Mouse (Mus musculus): ENCODE measurements around the gene Gm21915.

The Gm21915 gene

DNA sequence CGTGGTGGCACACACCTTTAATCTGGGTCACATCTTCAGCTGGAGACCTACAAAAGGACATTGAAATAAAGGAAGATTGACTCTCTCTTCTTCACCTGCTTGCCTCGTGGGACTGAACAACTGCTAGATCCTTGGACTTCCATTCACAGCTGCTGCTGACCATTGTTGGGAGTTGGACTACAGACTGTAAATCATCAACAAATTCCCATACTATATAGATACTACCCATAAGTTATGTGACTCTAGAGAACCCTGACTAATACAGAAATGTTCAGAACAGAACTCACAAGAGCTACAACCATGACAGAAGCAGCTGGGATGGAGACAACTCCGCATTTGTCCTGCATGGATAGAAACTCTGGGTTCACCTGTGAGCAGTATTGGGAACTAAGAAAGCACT lies at the start of gene Gm21915:
Gene Gm21915, plus strand, starts transcription at position 301 of the 400 bp plus-strand sequence.
- DNase-seq (ENCODE audit: low read depth, low spot score), result no peak

DNA sequence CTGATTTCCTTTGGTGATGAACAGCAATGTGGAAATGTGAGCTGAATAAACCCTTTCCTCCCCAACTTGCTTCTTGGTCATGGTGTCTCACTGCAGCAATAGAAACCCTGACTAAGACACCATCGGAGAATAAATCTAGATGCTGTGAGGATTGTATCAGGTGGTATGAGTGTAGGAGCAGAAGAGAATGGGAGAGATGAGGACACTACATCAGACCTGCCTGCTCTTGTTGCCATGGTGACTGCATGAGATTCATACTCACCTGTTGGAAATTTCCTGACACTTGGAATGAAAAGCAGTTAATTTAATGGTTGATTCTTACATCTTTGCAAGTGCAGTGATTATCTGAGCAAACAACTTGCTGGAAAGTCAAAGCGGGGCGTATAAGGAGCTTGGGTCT lies 48.1 kb upstream of the Gm21915 start:
- DNase-seq (ENCODE audit: low read depth, low spot score), result no peak

GRCm38 (mm10) chr9:40622793-40623192 lies 47.6 kb upstream of the Gm21915 start:
- no peak for DNase-seq (ENCODE audit: low read depth, low spot score)

GRCm38 (mm10) chr9:40625341-40625740 lies 45.1 kb upstream of the Gm21915 start:
- no peak for DNase-seq (ENCODE audit: low read depth, low spot score)

- DNase-seq (ENCODE audit: low read depth, low spot score), result no peak
Measured at GRCm38 (mm10) chr9:40626566-40626965, 43.8 kb upstream of the Gm21915 start.

DNA sequence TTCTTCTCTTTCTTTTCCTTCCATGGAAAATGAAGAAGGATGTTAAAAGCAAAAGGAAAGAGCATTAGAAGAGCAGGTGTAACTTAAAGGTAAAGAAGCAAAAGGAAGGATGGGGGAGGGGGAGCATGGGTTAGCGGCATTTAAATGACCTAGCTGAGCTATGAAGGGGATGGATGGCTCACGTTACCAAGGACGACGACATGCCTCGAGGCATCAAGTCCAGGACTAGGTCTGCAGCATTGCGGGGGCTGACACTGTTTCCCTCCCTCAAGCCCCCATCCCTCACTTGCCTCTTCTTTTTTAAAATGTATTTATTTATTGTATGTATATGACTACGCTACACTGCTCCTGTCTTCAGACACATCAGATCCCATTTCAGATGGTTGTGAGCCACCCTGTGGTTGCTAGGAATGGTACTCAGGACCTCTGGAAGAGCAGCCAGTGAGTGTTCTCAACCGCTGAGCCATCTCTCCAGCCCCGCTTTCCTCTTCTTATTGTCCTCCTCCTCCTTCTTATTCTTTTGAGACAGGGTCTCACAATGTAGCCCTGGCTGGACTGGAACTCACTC lies 43.2 kb upstream of the Gm21915 start:
- no peak for DNase-seq (ENCODE audit: low read depth, low spot score)

- peak; percentile 32 for DNase-seq (ENCODE audit: low read depth, low spot score)
Measured at GRCm38 (mm10) chr9:40628130-40629069, 42.0 kb upstream of the Gm21915 start.

DNA sequence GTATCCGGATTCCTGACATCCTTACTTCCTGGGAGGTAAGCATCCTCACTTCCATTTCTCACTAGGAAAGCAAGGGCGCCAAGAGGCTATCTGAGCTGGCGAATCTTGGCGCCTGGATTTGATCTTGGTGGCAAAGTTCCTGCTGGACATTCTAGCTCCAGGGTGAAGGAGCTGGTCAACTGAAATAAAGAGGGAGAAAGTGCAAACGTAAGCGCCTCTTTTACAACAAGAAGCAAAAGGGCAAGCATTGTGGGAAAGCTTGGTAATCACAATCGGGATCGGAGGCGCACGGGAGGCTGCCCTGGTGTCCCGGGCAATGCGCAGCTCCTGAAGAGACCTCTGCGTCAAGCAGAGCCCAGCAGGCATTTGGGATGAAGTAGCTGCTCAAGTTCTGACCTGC lies 41.0 kb upstream of the Gm21915 start:
- DNase-seq (ENCODE audit: low read depth, low spot score), result no peak

DNA sequence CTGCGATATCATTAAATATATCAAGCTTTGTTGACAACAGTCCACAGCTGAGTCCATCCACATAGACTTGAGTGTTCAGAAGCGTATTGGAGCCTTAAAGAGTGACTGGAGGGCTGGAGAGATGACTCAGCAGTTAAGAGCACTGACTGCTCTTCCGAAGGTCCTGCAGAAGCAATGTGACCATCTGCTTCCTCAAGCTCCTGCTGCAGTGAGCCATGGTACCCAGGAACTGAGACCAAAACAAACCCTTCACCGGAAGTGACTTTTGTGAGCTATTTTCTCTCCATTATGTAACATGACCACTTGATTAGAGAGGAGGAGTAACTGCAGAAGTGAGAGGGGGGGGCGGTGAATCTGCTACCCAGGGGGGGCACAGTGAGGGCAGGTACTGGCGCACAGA lies 39.3 kb upstream of the Gm21915 start:
- DNase-seq (ENCODE audit: low read depth, low spot score), result peak; percentile 47

DNA sequence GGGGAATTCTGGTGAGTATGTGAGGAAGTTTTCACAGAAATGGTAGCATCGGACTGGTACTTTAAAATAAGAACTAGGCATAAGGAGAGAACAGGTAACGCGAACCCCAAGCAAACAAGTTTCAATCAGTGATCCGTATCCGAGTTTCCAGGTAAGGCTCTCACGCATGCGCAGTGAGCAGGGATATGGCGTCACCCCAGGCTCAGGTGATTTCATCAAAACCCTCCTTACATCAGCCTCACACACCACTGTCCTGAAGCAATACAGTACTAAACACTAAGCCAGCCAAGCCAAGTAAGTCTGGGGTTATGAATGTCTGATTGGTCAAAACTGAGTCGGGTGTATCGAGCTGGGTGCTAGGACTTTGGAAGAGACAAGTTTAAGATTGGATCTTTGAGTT lies 38.9 kb upstream of the Gm21915 start:
- DNase-seq (ENCODE audit: low read depth, low spot score), result no peak

DNA sequence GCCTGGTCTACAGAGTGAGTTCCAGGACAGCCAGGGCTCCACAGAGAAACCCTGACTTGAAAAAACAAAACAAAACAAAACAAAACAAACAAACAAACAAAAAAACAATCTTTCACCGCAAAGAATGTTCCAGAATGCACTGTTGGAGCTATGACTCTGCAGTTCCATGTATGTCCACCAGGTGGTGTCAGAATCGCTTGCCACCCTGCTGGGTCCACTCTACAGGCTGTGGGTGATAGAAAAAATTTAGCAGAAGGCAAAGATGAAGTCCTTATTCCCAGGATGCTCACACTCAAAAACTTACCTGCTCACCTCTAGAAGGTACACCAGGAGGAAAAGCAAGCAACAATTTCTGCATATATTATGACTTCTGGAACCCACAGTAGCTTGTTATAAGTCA lies 34.4 kb upstream of the Gm21915 start:
- DNase-seq (ENCODE audit: low read depth, low spot score), result peak; percentile 34

- DNase-seq (ENCODE audit: low read depth, low spot score), result no peak
Measured at GRCm38 (mm10) chr9:40637705-40638393, 32.6 kb upstream of the Gm21915 start.

GRCm38 (mm10) chr9:40638394-40639049 lies 31.9 kb upstream of the Gm21915 start:
- DNase-seq (ENCODE audit: low read depth, low spot score), result no peak

DNA sequence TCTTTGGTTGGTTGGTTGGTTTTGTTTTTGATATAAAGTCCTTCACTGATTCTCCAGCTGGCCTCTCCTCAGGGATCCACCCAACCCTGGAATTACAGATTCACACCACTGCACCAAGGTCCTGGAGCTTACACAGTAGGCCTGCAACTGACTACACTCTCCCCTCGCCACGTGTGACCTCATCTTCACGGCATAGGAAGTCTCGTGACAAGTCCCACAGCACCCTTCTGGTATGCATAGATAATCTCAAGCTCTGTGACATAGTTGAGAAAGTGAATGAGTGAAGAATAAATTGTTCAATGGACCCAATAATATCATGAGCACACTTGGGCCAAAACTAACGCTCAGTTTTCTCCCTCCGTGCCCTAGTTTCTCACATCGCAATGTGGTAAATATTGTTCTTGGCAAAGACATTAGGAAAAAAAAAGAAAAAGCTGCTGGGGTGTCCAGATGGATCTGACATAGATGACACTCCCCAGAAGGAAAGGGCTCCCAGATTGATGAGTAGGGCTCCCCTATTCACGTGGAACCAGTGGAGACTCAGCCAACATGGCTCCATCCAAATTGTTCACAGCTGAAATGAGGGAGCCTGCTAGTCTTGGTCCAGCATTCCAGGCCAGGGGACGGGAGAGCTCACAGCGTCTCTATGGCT lies 30.8 kb upstream of the Gm21915 start:
- peak; percentile 52 for DNase-seq (ENCODE audit: low read depth, low spot score)

GRCm38 (mm10) chr9:40641318-40641717 lies 29.1 kb upstream of the Gm21915 start:
- DNase-seq (ENCODE audit: low read depth, low spot score), result no peak

GRCm38 (mm10) chr9:40642470-40643220 lies 27.8 kb upstream of the Gm21915 start:
- DNase-seq (ENCODE audit: low read depth, low spot score), result no peak

- DNase-seq (ENCODE audit: low read depth, low spot score), result no peak
Measured at GRCm38 (mm10) chr9:40649444-40649843, 21.0 kb upstream of the Gm21915 start.

DNA sequence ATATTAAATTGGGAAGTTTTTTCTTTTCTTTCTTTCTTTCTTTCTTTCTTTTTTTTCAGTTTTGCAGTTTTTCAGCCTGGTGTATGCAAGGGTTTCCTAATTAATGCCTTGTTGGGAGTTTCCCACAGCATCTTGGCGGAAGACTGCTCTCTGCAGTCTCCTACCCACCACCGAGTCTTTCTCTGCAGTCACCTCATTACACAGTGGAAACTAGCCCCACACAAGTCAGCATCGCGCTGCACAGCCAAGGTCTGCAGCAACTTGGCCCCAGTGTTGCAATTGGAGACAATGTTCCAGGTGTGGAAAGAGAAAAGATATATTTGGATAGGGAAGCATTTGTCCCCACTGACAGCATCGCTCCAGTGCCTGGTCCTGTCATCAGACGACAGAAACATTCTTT lies 20.4 kb upstream of the Gm21915 start:
- no peak for DNase-seq (ENCODE audit: low read depth, low spot score)

- no peak for DNase-seq (ENCODE audit: low read depth, low spot score)
Measured at GRCm38 (mm10) chr9:40651239-40651859, 19.1 kb upstream of the Gm21915 start.

- no peak for DNase-seq (ENCODE audit: low read depth, low spot score)
Measured at GRCm38 (mm10) chr9:40652757-40653156, 17.7 kb upstream of the Gm21915 start.

Measured in skeletal muscle tissue, adult 2 months (tissue).